Mouse (Mus musculus): ENCODE results near the gene Polrmt.

Gene Polrmt

GRCm38 (mm10) chr10:79745898-79746773 lies at the start of gene Polrmt:
Polrmt (minus strand) TSS chr10:79746581.
- DNase-seq (ENCODE audit: inconsistent ontology term): peak; percentile 95

- DNase-seq (ENCODE audit: inconsistent ontology term): no peak
These were observed 49.5 kb upstream of the Polrmt start for GRCm38 (mm10) chr10:79795905-79796304.

GRCm38 (mm10) chr10:79794491-79794931 lies 48.1 kb upstream of the Polrmt start:
- peak; percentile 77 for DNase-seq (ENCODE audit: inconsistent ontology term)

GRCm38 (mm10) chr10:79793738-79794490 lies 47.5 kb upstream of the Polrmt start:
- DNase-seq (ENCODE audit: inconsistent ontology term): peak; percentile 58

- peak; percentile 88 for DNase-seq (ENCODE audit: inconsistent ontology term)
These were observed 46.8 kb upstream of the Polrmt start, which contains the start of gene Palm for GRCm38 (mm10) chr10:79793051-79793737. Palm (plus strand) TSS chr10:79793572.

- DNase-seq (ENCODE audit: inconsistent ontology term): no peak
These were observed 46.1 kb upstream of the Polrmt start for GRCm38 (mm10) chr10:79792339-79793040.

- no peak for DNase-seq (ENCODE audit: inconsistent ontology term)
These were observed 44.5 kb upstream of the Polrmt start, which contains the start of gene Prss57 for GRCm38 (mm10) chr10:79790861-79791260. Prss57 (minus strand) TSS chr10:79790961.

- DNase-seq (ENCODE audit: inconsistent ontology term): no peak
These were observed 43.2 kb upstream of the Polrmt start for GRCm38 (mm10) chr10:79789581-79789980.

- peak; percentile 75 for DNase-seq (ENCODE audit: inconsistent ontology term)
These were observed 42.2 kb upstream of the Polrmt start for GRCm38 (mm10) chr10:79788386-79789158.

- no peak for DNase-seq (ENCODE audit: inconsistent ontology term)
These were observed 37.8 kb upstream of the Polrmt start for GRCm38 (mm10) chr10:79783920-79784800.

GRCm38 (mm10) chr10:79783050-79783449 lies 36.7 kb upstream of the Polrmt start:
- no peak for DNase-seq (ENCODE audit: inconsistent ontology term)

GRCm38 (mm10) chr10:79781956-79782355 lies 35.6 kb upstream of the Polrmt start:
- no peak for DNase-seq (ENCODE audit: inconsistent ontology term)

GRCm38 (mm10) chr10:79781139-79781538 lies 34.8 kb upstream of the Polrmt start:
- no peak for DNase-seq (ENCODE audit: inconsistent ontology term)

- no peak for DNase-seq (ENCODE audit: inconsistent ontology term)
These were observed 34.3 kb upstream of the Polrmt start for GRCm38 (mm10) chr10:79780664-79781015.

- DNase-seq (ENCODE audit: inconsistent ontology term): peak; percentile 99
These were observed 33.6 kb upstream of the Polrmt start for GRCm38 (mm10) chr10:79779784-79780663.

GRCm38 (mm10) chr10:79779193-79779592 lies 32.8 kb upstream of the Polrmt start:
- no peak for DNase-seq (ENCODE audit: inconsistent ontology term)

- DNase-seq (ENCODE audit: inconsistent ontology term): peak; percentile 92
These were observed 31.6 kb upstream of the Polrmt start for GRCm38 (mm10) chr10:79778006-79778405.

- DNase-seq (ENCODE audit: inconsistent ontology term): peak; percentile 70
These were observed 30.7 kb upstream of the Polrmt start, which contains the start of gene Fstl3 for GRCm38 (mm10) chr10:79777103-79777531. Fstl3 (plus strand) TSS chr10:79777272.
